Comparison of ENCODE assay signal across 7 mouse cellular contexts in genomic region chr6:85915141-85915538, GRCm38 (mm10). TPM values are rescaled to one million over a fixed set of nuclear protein-coding genes. Genes with fewer than 3 reads are reported as not detected.
DNase-seq lines count a peak whose midpoint lies in the region; ATAC-seq and TF ChIP-seq lines count a peak whose summit lies in the region.

No protein-coding gene starts in this region.

- H3K9ac ChIP-seq in lung, embryonic 14.5 days, result peak overlapping the region; percentile 71
- H3K9ac ChIP-seq in forebrain, embryonic 16.5 days (replicated peaks; ENCODE audit: low read depth, low read length), result peak overlapping the region; percentile 81
- H3K9ac ChIP-seq in liver, embryonic 15.5 days, result peak overlapping the region; percentile 68

- H3K36me3 ChIP-seq in lung, embryonic 14.5 days (ENCODE audit: insufficient read depth), result no peaks in the 10 kb centered on the region
- H3K36me3 ChIP-seq in forebrain, embryonic 16.5 days (ENCODE audit: control insufficient read depth, insufficient read depth), result no peaks in the 10 kb centered on the region
- no peaks in the 10 kb centered on the region for H3K36me3 ChIP-seq in liver, embryonic 15.5 days (replicated peaks)

- H3K27me3 ChIP-seq in lung, embryonic 14.5 days (ENCODE audit: insufficient read depth, low read length), result no peaks in the 10 kb centered on the region
- H3K27me3 ChIP-seq in forebrain, embryonic 16.5 days (replicated peaks; ENCODE audit: control insufficient read depth, insufficient read depth, low read length), result no peaks in the 10 kb centered on the region
- H3K27me3 ChIP-seq in liver, embryonic 15.5 days, result no peaks in the 10 kb centered on the region

- no peak for TF ChIP-seq CTCF in lung, embryonic 14.5 days (IDR thresholded peaks at IDR 0.05; ENCODE audit: low read depth)

- no peaks in the 10 kb centered on the region for H3K9me3 ChIP-seq in lung, embryonic 14.5 days (ENCODE audit: low read depth, low read length)
- no peaks in the 10 kb centered on the region for H3K9me3 ChIP-seq in forebrain, embryonic 16.5 days (ENCODE audit: control insufficient read depth, low read length)
- no peaks in the 10 kb centered on the region for H3K9me3 ChIP-seq in liver, embryonic 15.5 days (replicated peaks)

- ATAC-seq in lung, embryonic 14.5 days (ENCODE audit: insufficient read depth), result peak; percentile 30; the same call in 1 of the 2 replicates
- ATAC-seq in common myeloid progenitor, adult 5-6 weeks (replicated peaks; ENCODE audit: low read depth, poor library complexity, severe bottlenecking), result peak; percentile 17; the same call in 1 of the 2 replicates
- no peak; the same call in 1 of the 2 replicates for ATAC-seq in forebrain, embryonic 16.5 days
- ATAC-seq in liver, embryonic 15.5 days (ENCODE audit: insufficient read depth), result no peak

- WGBS in lung, embryonic 14.5 days, result 4% methylated on average over 11 of the region's 11 CpGs
- 3% methylated on average over 11 of the region's 11 CpGs for WGBS in forebrain, embryonic 16.5 days
- 3% methylated on average over 11 of the region's 11 CpGs for WGBS in liver, embryonic 15.5 days (ENCODE audit: insufficient replicate concordance)

- H3K4me3 ChIP-seq in lung, embryonic 14.5 days (ENCODE audit: low read depth, low read length), result peak overlapping the region; percentile 63
- H3K4me3 ChIP-seq in forebrain, embryonic 16.5 days (replicated peaks; ENCODE audit: low read length), result peak overlapping the region; percentile 69
- peak overlapping the region; percentile 71 for H3K4me3 ChIP-seq in liver, embryonic 15.5 days (replicated peaks)

- peak; percentile 34 for DNase-seq in lung, embryonic 14.5 days
- DNase-seq in lung, postnatal 14 days, result no peak
- no peak for DNase-seq in ovary, postnatal 10 days (ENCODE audit: low spot score)
- no peak for DNase-seq in adrenal gland, postnatal 36 days

- peak overlapping the region; percentile 90 for H3K27ac ChIP-seq in lung, embryonic 14.5 days (ENCODE audit: low read depth)
- peak overlapping the region; percentile 87 for H3K27ac ChIP-seq in forebrain, embryonic 16.5 days (ENCODE audit: low read length)
- peak overlapping the region; percentile 89 for H3K27ac ChIP-seq in liver, embryonic 15.5 days (replicated peaks)

- peaks cover 8% of the 10 kb centered on the region; the same call in 1 of the 2 replicates for H3K4me1 ChIP-seq in lung, embryonic 14.5 days (ENCODE audit: insufficient read depth)
- peaks cover 13% of the 10 kb centered on the region for H3K4me1 ChIP-seq in forebrain, embryonic 16.5 days (replicated peaks; ENCODE audit: control insufficient read depth, insufficient read depth, low read length)
- H3K4me1 ChIP-seq in liver, embryonic 15.5 days (replicated peaks), result peaks cover 32% of the 10 kb centered on the region

- peak overlapping the region; percentile 89 for H3K4me2 ChIP-seq in lung, embryonic 14.5 days
- peak overlapping the region; percentile 57 for H3K4me2 ChIP-seq in forebrain, embryonic 16.5 days (ENCODE audit: low read length)
- H3K4me2 ChIP-seq in liver, embryonic 15.5 days, result peak overlapping the region; percentile 79

RNA-seq across cellular contexts. Expression of gene Nat8f1, which starts 0.3 kb away (rescaled TPM):
- 2.2 and 3.6 TPM in 2 replicates for polyA plus RNA-seq in lung, embryonic 14.5 days (2014; fragmentation: Nextera tagmentation; extraction: Ambion mirVana)
- 4.1 and 4.9 TPM in 2 replicates for total RNA-seq in common myeloid progenitor, adult 5-6 weeks (2017)
- 12.3 and 12.4 TPM in 2 replicates for polyA plus RNA-seq in forebrain, embryonic 16.5 days (2015; fragmentation: Nextera tagmentation; extraction: Ambion mirVana)
- 11.8 and 15.2 TPM in 2 replicates for polyA plus RNA-seq in liver, embryonic 15.5 days (2015; fragmentation: Nextera tagmentation; extraction: Ambion mirVana)
- total RNA-seq in adrenal gland, postnatal 36 days (2021), result 10 to 100 TPM; 35.9 to 55.9 TPM

RNA-seq across cellular contexts. Expression of gene Tprkb, which starts 3.5 kb away (rescaled TPM):
- polyA plus RNA-seq in lung, embryonic 14.5 days (2014; fragmentation: Nextera tagmentation; extraction: Ambion mirVana), result 29.1 and 32.8 TPM in 2 replicates
- total RNA-seq in common myeloid progenitor, adult 5-6 weeks (2017), result 54.6 and 74.5 TPM in 2 replicates
- 50.4 and 57.0 TPM in 2 replicates for polyA plus RNA-seq in forebrain, embryonic 16.5 days (2015; fragmentation: Nextera tagmentation; extraction: Ambion mirVana)
- 14.1 and 17.4 TPM in 2 replicates for polyA plus RNA-seq in liver, embryonic 15.5 days (2015; fragmentation: Nextera tagmentation; extraction: Ambion mirVana)
- total RNA-seq in adrenal gland, postnatal 36 days (2021), result 10 to 100 TPM; 40.7 to 56.0 TPM

RNA-seq across cellular contexts. Expression of gene Nat8f4, which starts 10.5 kb away (rescaled TPM):
- polyA plus RNA-seq in lung, embryonic 14.5 days (2014; fragmentation: Nextera tagmentation; extraction: Ambion mirVana), result 4.9 and 5.4 TPM in 2 replicates
- 1.6 TPM in 2 replicates for total RNA-seq in common myeloid progenitor, adult 5-6 weeks (2017)
- polyA plus RNA-seq in forebrain, embryonic 16.5 days (2015; fragmentation: Nextera tagmentation; extraction: Ambion mirVana), result 6.3 and 6.5 TPM in 2 replicates
- 1.3 and 1.7 TPM in 2 replicates for polyA plus RNA-seq in liver, embryonic 15.5 days (2015; fragmentation: Nextera tagmentation; extraction: Ambion mirVana)
- total RNA-seq in adrenal gland, postnatal 36 days (2021), result 10 to 100 TPM in 1 of 2 experiments, 1 to 10 TPM in 1; 8.0 to 13.5 TPM

RNA-seq across cellular contexts. Expression of gene Nat8f2, which starts 46.2 kb away (rescaled TPM):
- not detected in 2 replicates for polyA plus RNA-seq in lung, embryonic 14.5 days (2014; fragmentation: Nextera tagmentation; extraction: Ambion mirVana)
- not detected in 2 replicates for total RNA-seq in common myeloid progenitor, adult 5-6 weeks (2017)
- not detected in 2 replicates for polyA plus RNA-seq in forebrain, embryonic 16.5 days (2015; fragmentation: Nextera tagmentation; extraction: Ambion mirVana)
- polyA plus RNA-seq in liver, embryonic 15.5 days (2015; fragmentation: Nextera tagmentation; extraction: Ambion mirVana), result not detected in 2 replicates
- 1 to 10 TPM; 1.9 to 2.3 TPM for total RNA-seq in adrenal gland, postnatal 36 days (2021)

RNA-seq across cellular contexts. Expression of gene Dusp11, which starts 46.3 kb away (rescaled TPM):
- 50.0 and 56.3 TPM in 2 replicates for polyA plus RNA-seq in lung, embryonic 14.5 days (2014; fragmentation: Nextera tagmentation; extraction: Ambion mirVana)
- total RNA-seq in common myeloid progenitor, adult 5-6 weeks (2017), result 41.9 and 69.4 TPM in 2 replicates
- polyA plus RNA-seq in forebrain, embryonic 16.5 days (2015; fragmentation: Nextera tagmentation; extraction: Ambion mirVana), result 42.4 and 56.3 TPM in 2 replicates
- 20.0 and 22.8 TPM in 2 replicates for polyA plus RNA-seq in liver, embryonic 15.5 days (2015; fragmentation: Nextera tagmentation; extraction: Ambion mirVana)
- total RNA-seq in adrenal gland, postnatal 36 days (2021), result 100 to 1,000 TPM; 116 to 129 TPM

Comparison
In these comparisons a context has a peak if more than half of its experiments do, and no peak if none do; other contexts are left out.
1. ATAC-seq: peak in lung, embryonic 14.5 days (single experiment) and common myeloid progenitor, adult 5-6 weeks (single experiment); none in forebrain, embryonic 16.5 days (single experiment) and liver, embryonic 15.5 days (single experiment).
2. Peak in every context shown above with its lines, with median percentiles within 50 percentile points of each other: H3K27ac ChIP-seq, H3K4me2 ChIP-seq, H3K4me3 ChIP-seq and H3K9ac ChIP-seq.